Mouse (Mus musculus) intestine, postnatal 0 days (tissue): ENCODE results near the gene Setd1a. TPM values are rescaled to one million over a fixed set of nuclear protein-coding genes. Genes with fewer than 3 reads are reported as not detected.

Source experiments
- ATAC-seq: fragments of 200-750 bp; cut with Nextera tagmentation; 2 replicates; pipeline ENCODE4 v1.8.0; 2017; ENCODE audit warnings: mild to moderate bottlenecking, moderate TSS enrichment, moderate library complexity
- H3K27ac ChIP-seq: fragments of 300-500 bp; sonication (generic); 2 replicates; pipeline ENCODE4 v1.5.1; 2014; ENCODE audit warnings: mild to moderate bottlenecking, low read depth, low read length, moderate library complexity
- H3K27me3 ChIP-seq: fragments of 300-500 bp; sonication (generic); replicated peaks from 2 replicates; pipeline ENCODE4 v1.6.1; 2014; ENCODE audit warnings: low read length, mixed read lengths; ENCODE audit not compliant: control insufficient read depth, insufficient read depth
- H3K36me3 ChIP-seq: fragments of 300-500 bp; sonication (generic); 2 replicates; pipeline ENCODE4 v1.6.1; 2014; ENCODE audit warnings: mild to moderate bottlenecking, moderate library complexity; ENCODE audit not compliant: control insufficient read depth, insufficient read depth
- H3K4me1 ChIP-seq: fragments of 300-500 bp; sonication (generic); replicated peaks from 2 replicates; pipeline ENCODE4 v1.6.1; 2014; ENCODE audit warnings: antibody characterized with exemption, low read length, mixed read lengths; ENCODE audit not compliant: control insufficient read depth, insufficient read depth
- H3K4me2 ChIP-seq: fragments of 300-500 bp; sonication (generic); replicated peaks from 2 replicates; pipeline ENCODE4 v1.6.1; 2014; ENCODE audit warnings: low read depth, mild to moderate bottlenecking, moderate library complexity
- H3K4me3 ChIP-seq: fragments of 300-500 bp; sonication (generic); 2 replicates; pipeline ENCODE4 v1.5.1; 2014; ENCODE audit warnings: low read depth, low read length
- H3K9ac ChIP-seq: fragments of 300-500 bp; sonication (generic); 2 replicates; pipeline ENCODE4 v1.6.1; 2014; ENCODE audit warnings: mild to moderate bottlenecking, low read depth, low read length
- H3K9me3 ChIP-seq: fragments of 300-500 bp; sonication (generic); 2 replicates; pipeline ENCODE4 v1.6.1; 2016; ENCODE audit warnings: mixed run types; ENCODE audit not compliant: control insufficient read depth
- CTCF ChIP-seq: sonication (generic); IDR thresholded peaks from 2 replicates; pipeline ENCODE4 v1.5.1; 2016; ENCODE audit warnings: low read depth, mild to moderate bottlenecking, control low read depth, antibody characterized with exemption, moderate library complexity
- WGBS: fragments of 180-500 bp; shearing (Covaris S2); extraction: QIAGEN DNeasy Blood & Tissue Kit; methylation state at CpG from one replicate; pipeline ENCODE4 v1.1.7; 2014; 5-methylcytosine and 5-hydroxymethylcytosine counted together
- polyA plus RNA-seq: library from polyadenylated mRNA; unstranded; fragments of >200 nt; fragmentation: Nextera tagmentation; extraction: Ambion mirVana; gene quantifications from 2 replicates; pipeline ENCODE4 v1.2.1, GENCODE M21; 2015

Gene Setd1a
- polyA plus RNA-seq, 1 experiment from 2014 or later, result 9.9 TPM

GRCm38 (mm10) chr7:127763642-127764041, 12.8 kb upstream of the Setd1a start:
- 0 out of 2 replicates have a peak, but pooled peaks cover 3% of the 10 kb centered on the region for H3K4me1 ChIP-seq
- H3K4me2 ChIP-seq, result no peak overlapping the region
- no peak overlapping the region for H3K4me3 ChIP-seq
- ATAC-seq, result no peak
- no peak for TF ChIP-seq CTCF
- H3K36me3 ChIP-seq, result peaks cover 50% of the 10 kb centered on the region
- H3K9me3 ChIP-seq, result no peaks in the 10 kb centered on the region
- no peak overlapping the region for H3K9ac ChIP-seq
- WGBS, result 87% methylated on average over 4 of the region's 4 CpGs
- no peaks in the 10 kb centered on the region for H3K27me3 ChIP-seq
- H3K27ac ChIP-seq, result no peak overlapping the region

- Histone ChIP-seq H3K4me3 (no peak overlapping the region), H3K27ac (no peak overlapping the region), H3K36me3 (peaks cover 50% of the 10 kb centered on the region), H3K4me1 (peaks cover 3% of the 10 kb centered on the region; the same call in 1 of the 2 replicates), H3K4me2 (no peak overlapping the region), H3K9me3 (no peaks in the 10 kb centered on the region), H3K9ac (no peak overlapping the region), H3K27me3 (no peaks in the 10 kb centered on the region)
- TF ChIP-seq CTCF, result no peak
- no peak for ATAC-seq
- 57% methylated on average over 2 of the region's 2 CpGs for WGBS
Observed at GRCm38 (mm10) chr7:127765756-127766155, 10.7 kb upstream of the Setd1a start.

GRCm38 (mm10) chr7:127766851-127767609, 9.4 kb upstream of the Setd1a start:
- H3K27ac ChIP-seq, result no peak overlapping the region
- H3K4me1 ChIP-seq, result peaks cover 3% of the 10 kb centered on the region; the same call in 1 of the 2 replicates
- no peak overlapping the region for H3K4me3 ChIP-seq
- peaks cover 43% of the 10 kb centered on the region for H3K36me3 ChIP-seq
- TF ChIP-seq CTCF, result no peak
- no peaks in the 10 kb centered on the region for H3K27me3 ChIP-seq
- no peak overlapping the region for H3K9ac ChIP-seq
- ATAC-seq, result no peak
- no peak overlapping the region for H3K4me2 ChIP-seq
- no peaks in the 10 kb centered on the region for H3K9me3 ChIP-seq
- WGBS, result 72% methylated on average over 17 of the region's 17 CpGs

- no peak for TF ChIP-seq CTCF
- no peak for ATAC-seq
- WGBS, result 94% methylated on average over 19 of the region's 19 CpGs
- no peaks in the 10 kb centered on the region for H3K9me3 ChIP-seq
- no peak overlapping the region for H3K9ac ChIP-seq
- H3K27me3 ChIP-seq, result no peaks in the 10 kb centered on the region
- H3K27ac ChIP-seq, result no peak overlapping the region
- peaks cover 3% of the 10 kb centered on the region; the same call in 1 of the 2 replicates for H3K4me1 ChIP-seq
- H3K36me3 ChIP-seq, result peaks cover 38% of the 10 kb centered on the region
- no peak overlapping the region for H3K4me3 ChIP-seq
- no peak overlapping the region for H3K4me2 ChIP-seq
Observed at GRCm38 (mm10) chr7:127767671-127768345, 8.7 kb upstream of the Setd1a start.

GRCm38 (mm10) chr7:127768346-127768996, 8.0 kb upstream of the Setd1a start:
- Histone ChIP-seq H3K4me3 (peak overlapping the region; percentile 80; the same call in 1 of the 2 replicates), H3K4me1 (peaks cover 3% of the 10 kb centered on the region; the same call in 1 of the 2 replicates), H3K27me3 (no peaks in the 10 kb centered on the region), H3K4me2 (peak overlapping the region; percentile 97), H3K36me3 (peaks cover 33% of the 10 kb centered on the region), H3K9ac (no peak overlapping the region), H3K27ac (no peak overlapping the region), H3K9me3 (no peaks in the 10 kb centered on the region)
- 0 out of 2 replicates have a peak, but pooled peaks have one; percentile 1 for ATAC-seq
- WGBS, result 58% methylated on average over 13 of the region's 13 CpGs
- TF ChIP-seq CTCF, result peak; percentile 47
